In genomic region chr7:41599034-41599813, GRCm38 (mm10) we compare ENCODE assay signal across 8 mouse cellular contexts. TPM values are rescaled to one million over a fixed set of nuclear protein-coding genes. Genes with fewer than 3 reads are reported as not detected.
DNase-seq lines count a peak whose midpoint lies in the region; ATAC-seq lines count a peak whose summit lies in the region.

2610021A01Rik (plus strand) TSS chr7:41599230.

- no peaks in the 10 kb centered on the region for H3K4me1 ChIP-seq in hindbrain, embryonic 11.5 days (replicated peaks; ENCODE audit: control insufficient read depth, insufficient read depth, low read length)

- peak; percentile 98 for ATAC-seq in hindbrain, embryonic 11.5 days (ENCODE audit: low FRiP score)

- DNase-seq in Muller cell, postnatal 12 days (ENCODE audit: inconsistent ontology term) = peak; percentile 96
- peak; percentile 90 for DNase-seq in cerebellum, adult 9-11 months
- peak; percentile 89 to 96 for DNase-seq in frontal cortex, adult 2 months (ENCODE audit: extremely low spot score in 1 of 2, low spot score in 1 of 2)
- DNase-seq in hindbrain, embryonic 11.5 days (ENCODE audit: low spot score) = peak; percentile 94
- peak; percentile 85 to 87 for DNase-seq in layer of hippocampus, postnatal 10 days (ENCODE audit: low spot score in 2 of 2)
- DNase-seq in lung, postnatal 10 days = peak; percentile 95
- peak; percentile 87 for DNase-seq in ovary, postnatal 36 days (ENCODE audit: low spot score)
- peak; percentile 86 for DNase-seq in thymus, postnatal 25 days

- no peaks in the 10 kb centered on the region for H3K9me3 ChIP-seq in hindbrain, embryonic 11.5 days (ENCODE audit: control insufficient read depth, low read length)

- H3K4me2 ChIP-seq in hindbrain, embryonic 11.5 days (replicated peaks; ENCODE audit: low read depth, low read length) = peak within 1 kb of the TSS; percentile 45

- under 1% methylated on average over 41 of the region's 41 CpGs for whole genome bisulfite sequencing in hindbrain, embryonic 11.5 days

- H3K36me3 ChIP-seq in hindbrain, embryonic 11.5 days (ENCODE audit: control insufficient read depth, insufficient read depth, low read length) = no peaks in the 10 kb centered on the region

- no peaks in the 10 kb centered on the region for H3K27me3 ChIP-seq in hindbrain, embryonic 11.5 days (ENCODE audit: control insufficient read depth, insufficient read depth, low read length)

- H3K27ac ChIP-seq in hindbrain, embryonic 11.5 days (ENCODE audit: low read depth, low read length) = no peak within 1 kb of the TSS

- H3K9ac ChIP-seq in hindbrain, embryonic 11.5 days (ENCODE audit: low read depth, low read length) = peak within 1 kb of the TSS; percentile 69

- H3K4me3 ChIP-seq in hindbrain, embryonic 11.5 days (ENCODE audit: low read depth, low read length) = peak within 1 kb of the TSS; percentile 63

RNA-seq across cellular contexts. Expression of gene 2610021A01Rik, which starts in this region (rescaled TPM):
- 13.2 and 13.6 TPM in 2 replicates for polyA plus RNA-seq in frontal cortex, adult 2 months (2012; rRNA removed)
- 17.2 and 18.6 TPM in 2 replicates for polyA plus RNA-seq in hindbrain, embryonic 11.5 days (2014; fragmentation: Nextera tagmentation; extraction: Ambion mirVana)
- total RNA-seq in layer of hippocampus, postnatal 10 days (2021) = 10 to 100 TPM; 28.6 to 32.5 TPM
